Mouse (Mus musculus) embryonic facial prominence, embryonic 14.5 days (tissue): Measurements from ENCODE around the gene Arhgap17. TPM values are rescaled to one million over a fixed set of nuclear protein-coding genes. Genes with fewer than 3 reads are reported as not detected.

ENCODE experiments used
- ATAC-seq: fragments of 200-750 bp; cut with Nextera tagmentation; 2 replicates; pipeline ENCODE4 v1.8.0; 2017; ENCODE audit warnings: low read depth, moderate number of reproducible peaks, moderate TSS enrichment
- DNase-seq: peaks from one replicate; pipeline ENCODE4 v3.0.0-alpha.2; 2015; ENCODE audit warnings: low spot score
- H3K27ac ChIP-seq: fragments of 300-500 bp; sonication (generic); replicated peaks from 2 replicates; pipeline ENCODE4 v1.5.1; 2014; ENCODE audit warnings: low read depth, mild to moderate bottlenecking, low read length, moderate library complexity
- H3K27me3 ChIP-seq: fragments of 300-500 bp; sonication (generic); replicated peaks from 2 replicates; pipeline ENCODE4 v1.6.1; 2014; ENCODE audit warnings: low read length; ENCODE audit not compliant: control insufficient read depth, insufficient read depth
- H3K36me3 ChIP-seq: fragments of 300-500 bp; sonication (generic); 2 replicates; pipeline ENCODE4 v1.6.1; 2014; ENCODE audit warnings: low read length, mixed read lengths; ENCODE audit not compliant: control insufficient read depth, insufficient read depth
- H3K4me1 ChIP-seq: fragments of 300-500 bp; sonication (generic); 2 replicates; pipeline ENCODE4 v1.6.1; 2014; ENCODE audit warnings: antibody characterized with exemption, low read length; ENCODE audit not compliant: control insufficient read depth, insufficient read depth
- H3K4me2 ChIP-seq: fragments of 300-500 bp; sonication (generic); 2 replicates; pipeline ENCODE4 v1.6.1; 2014; ENCODE audit warnings: low read depth, mild to moderate bottlenecking, low read length, moderate library complexity, mixed read lengths
- H3K4me3 ChIP-seq: fragments of 300-500 bp; sonication (generic); 2 replicates; pipeline ENCODE4 v1.5.1; 2014; ENCODE audit warnings: low read depth, mild to moderate bottlenecking, low read length
- H3K9ac ChIP-seq: fragments of 300-500 bp; sonication (generic); 2 replicates; pipeline ENCODE4 v1.6.1; 2014; ENCODE audit warnings: low read depth, mild to moderate bottlenecking, low read length, moderate library complexity, mixed read lengths
- H3K9me3 ChIP-seq: fragments of 300-500 bp; sonication (generic); 2 replicates; pipeline ENCODE4 v1.6.1; 2016; ENCODE audit warnings: low read length; ENCODE audit not compliant: control insufficient read depth
- WGBS: fragments of 180-500 bp; shearing (Covaris S2); extraction: QIAGEN DNeasy Blood & Tissue Kit; methylation state at CpG from one replicate; pipeline ENCODE4 v1.1.7; 2014; 5-methylcytosine and 5-hydroxymethylcytosine counted together
- polyA plus RNA-seq: library from polyadenylated mRNA; unstranded; fragments of >200 nt; fragmentation: Nextera tagmentation; extraction: Ambion mirVana; gene quantifications from 2 replicates; pipeline ENCODE4 v1.2.1, GENCODE M21; 2014

The Arhgap17 gene
- polyA plus RNA-seq, 1 experiment from 2014 or later: 24.4 TPM

DNA sequence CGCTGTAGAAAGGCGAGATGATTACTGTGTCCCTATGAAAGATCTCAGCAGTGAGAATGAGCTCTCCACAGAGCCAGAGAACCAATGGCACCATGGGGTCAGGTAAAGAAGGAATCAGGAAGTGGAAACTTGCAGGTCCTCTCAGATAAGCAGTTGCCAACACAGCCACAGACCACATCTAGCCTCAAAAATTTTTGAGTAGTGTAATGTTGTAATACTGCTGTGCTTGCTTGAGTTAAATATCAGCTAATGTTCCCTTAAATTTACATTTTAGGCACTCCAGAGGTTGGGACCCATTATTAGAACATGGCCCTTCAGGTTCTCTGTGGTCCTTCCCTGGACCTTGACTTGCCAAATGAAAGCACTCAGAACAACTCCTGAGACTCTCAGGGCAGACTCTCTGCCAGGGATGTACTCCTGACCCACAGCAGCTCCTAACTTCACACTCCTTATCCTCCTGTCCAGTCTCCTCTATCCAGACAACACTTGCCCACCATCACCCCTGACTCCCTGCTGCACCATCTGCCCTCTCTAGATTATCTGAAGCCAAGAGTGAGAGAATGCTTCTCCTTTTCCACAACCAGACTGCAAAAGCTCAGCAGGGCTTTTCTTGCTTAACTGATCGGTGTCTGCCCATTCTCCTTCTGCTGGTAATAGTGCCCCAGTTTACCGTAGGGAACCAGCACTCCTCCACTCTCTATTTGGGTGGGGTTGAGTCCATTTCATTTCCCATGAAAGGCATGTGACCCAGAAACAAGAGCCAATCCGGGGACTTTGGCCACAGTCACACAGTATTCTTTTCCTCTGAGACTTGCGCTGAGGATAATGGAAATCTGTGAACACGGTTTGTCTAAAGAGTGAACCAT lies 3.6 kb downstream of the Arhgap17 start:
- Histone ChIP-seq H3K4me3 (no peak overlapping the region), H3K9ac (no peak overlapping the region), H3K4me2 (no peak overlapping the region), H3K9me3 (no peaks in the 10 kb centered on the region), H3K4me1 (peaks cover 12% of the 10 kb centered on the region), H3K27ac (no peak overlapping the region), H3K27me3 (no peaks in the 10 kb centered on the region), H3K36me3 (no peaks in the 10 kb centered on the region; the same call in 1 of the 2 replicates)
- ATAC-seq (no peak), DNase-seq (no peak)
- WGBS: 82% methylated on average over 7 of the region's 7 CpGs

DNA sequence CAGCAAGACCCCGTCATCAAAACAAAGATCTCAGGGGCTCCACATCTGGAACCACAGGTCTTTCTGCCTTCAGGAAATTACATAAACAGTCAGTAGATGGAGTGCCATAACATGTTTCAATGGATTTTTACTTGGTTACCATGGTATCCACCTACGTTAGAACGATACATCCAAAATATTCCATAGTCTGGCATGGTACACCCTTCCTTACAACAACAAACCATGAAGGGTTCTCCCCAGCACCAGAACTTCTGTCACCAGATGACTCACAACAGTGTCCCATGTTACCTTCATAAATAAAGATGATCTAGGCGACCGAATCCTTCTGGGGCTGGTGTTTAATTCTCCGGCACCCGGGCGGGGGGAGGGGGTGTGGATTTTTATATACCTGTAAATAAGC lies 5.7 kb downstream of the Arhgap17 start:
- H3K27ac ChIP-seq: no peak overlapping the region
- peaks cover 12% of the 10 kb centered on the region for H3K4me1 ChIP-seq
- H3K9me3 ChIP-seq: no peaks in the 10 kb centered on the region
- H3K4me2 ChIP-seq: no peak overlapping the region
- WGBS: 85% methylated on average over 8 of the region's 8 CpGs
- DNase-seq (no peak), ATAC-seq (no peak)
- H3K9ac ChIP-seq: no peak overlapping the region
- no peaks in the 10 kb centered on the region; the same call in 1 of the 2 replicates for H3K36me3 ChIP-seq
- H3K4me3 ChIP-seq: no peak overlapping the region
- H3K27me3 ChIP-seq: no peaks in the 10 kb centered on the region

DNA sequence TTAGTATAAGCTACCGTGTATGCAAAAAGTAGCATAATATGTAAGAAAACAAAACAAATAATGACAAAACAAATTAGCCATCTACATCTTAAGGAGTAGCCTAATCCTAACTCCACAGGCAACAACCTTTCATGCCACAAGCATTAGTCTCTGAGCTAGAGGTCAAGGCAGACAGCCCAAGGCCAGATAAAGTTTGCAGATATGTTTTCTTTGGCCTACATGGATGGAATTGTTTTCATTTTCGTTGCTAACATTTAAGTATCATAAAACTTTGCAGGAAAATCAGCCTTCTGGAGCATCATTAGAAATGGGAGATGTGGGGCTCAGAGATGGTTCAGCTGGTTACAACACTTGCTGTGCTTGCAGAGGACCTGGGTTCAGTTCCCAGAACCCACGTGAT lies 6.9 kb downstream of the Arhgap17 start:
- Histone ChIP-seq H3K4me3 (no peak overlapping the region), H3K4me1 (peaks cover 4% of the 10 kb centered on the region), H3K27ac (no peak overlapping the region), H3K9me3 (no peaks in the 10 kb centered on the region), H3K4me2 (no peak overlapping the region), H3K27me3 (no peaks in the 10 kb centered on the region), H3K36me3 (no peaks in the 10 kb centered on the region; the same call in 1 of the 2 replicates), H3K9ac (no peak overlapping the region)
- no peak for DNase-seq
- no peak for ATAC-seq
- 83% methylated on average over 3 of the region's 3 CpGs for WGBS

DNA sequence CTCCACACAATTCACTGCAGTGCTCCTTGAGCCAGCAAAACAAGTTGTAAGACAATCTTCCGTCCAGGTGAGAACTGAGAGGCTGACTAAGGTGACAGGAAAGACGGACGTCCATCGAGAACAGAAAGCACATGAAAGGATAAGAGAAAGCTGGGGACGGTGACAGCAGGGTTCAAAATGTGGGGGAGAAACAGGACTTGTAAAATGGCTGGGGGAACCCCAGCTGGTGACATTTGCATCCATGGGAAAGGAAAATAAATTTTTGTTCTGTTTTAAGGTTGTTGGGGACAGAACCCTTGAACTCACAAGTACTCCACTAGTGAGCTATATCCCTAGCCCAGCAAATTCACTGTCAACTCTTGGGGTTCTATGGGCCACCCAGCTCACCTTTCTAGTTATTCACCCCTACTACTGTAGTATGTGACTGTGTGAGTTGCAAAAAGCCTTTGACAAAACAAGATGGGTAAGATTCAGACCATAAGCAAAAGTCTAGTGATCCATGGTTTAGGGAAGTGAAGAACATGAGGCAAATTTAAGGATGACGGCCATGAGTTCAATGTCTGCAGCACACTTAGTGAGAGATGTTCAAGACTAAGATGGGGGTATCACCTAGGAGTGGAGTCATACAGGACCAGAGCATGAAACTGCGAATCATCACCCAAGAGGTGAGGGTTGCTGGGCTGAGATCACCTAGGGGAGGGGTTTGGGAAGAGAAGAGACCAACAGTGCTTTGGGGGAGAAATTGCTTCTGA lies 8.3 kb downstream of the Arhgap17 start:
- no peaks in the 10 kb centered on the region for H3K4me1 ChIP-seq
- no peak overlapping the region for H3K27ac ChIP-seq
- ATAC-seq: no peak
- H3K4me3 ChIP-seq: no peak overlapping the region
- 90% methylated on average over 7 of the region's 7 CpGs for WGBS
- no peak for DNase-seq
- no peak overlapping the region for H3K9ac ChIP-seq
- no peak overlapping the region for H3K4me2 ChIP-seq
- H3K36me3 ChIP-seq: no peaks in the 10 kb centered on the region; the same call in 1 of the 2 replicates
- no peaks in the 10 kb centered on the region for H3K27me3 ChIP-seq
- no peaks in the 10 kb centered on the region for H3K9me3 ChIP-seq

DNA sequence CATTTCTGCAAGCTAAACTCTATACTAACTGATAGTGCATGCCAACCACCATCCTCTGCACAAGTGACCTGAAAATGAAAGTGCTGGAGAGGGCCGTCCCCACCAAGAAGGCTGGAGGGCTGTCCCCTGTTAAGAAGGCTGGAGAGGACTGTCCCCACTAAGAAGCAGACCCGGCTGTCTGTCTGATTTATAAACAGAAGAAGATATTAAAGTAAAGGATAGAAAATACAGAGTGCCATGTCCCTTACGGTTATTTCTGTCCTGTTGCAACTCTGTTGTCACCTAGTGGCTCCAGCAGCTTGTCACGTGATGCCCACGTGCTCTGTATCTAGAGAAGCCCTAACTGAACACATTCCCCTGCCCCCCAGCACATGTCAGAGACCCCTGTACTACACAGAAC lies 9.5 kb downstream of the Arhgap17 start:
- Histone ChIP-seq H3K9ac (no peak overlapping the region), H3K27ac (no peak overlapping the region), H3K4me1 (no peaks in the 10 kb centered on the region), H3K4me2 (no peak overlapping the region), H3K4me3 (no peak overlapping the region), H3K27me3 (no peaks in the 10 kb centered on the region), H3K9me3 (no peaks in the 10 kb centered on the region), H3K36me3 (no peaks in the 10 kb centered on the region)
- 88% methylated on average over 5 of the region's 5 CpGs for WGBS
- DNase-seq (no peak), ATAC-seq (no peak)

DNA sequence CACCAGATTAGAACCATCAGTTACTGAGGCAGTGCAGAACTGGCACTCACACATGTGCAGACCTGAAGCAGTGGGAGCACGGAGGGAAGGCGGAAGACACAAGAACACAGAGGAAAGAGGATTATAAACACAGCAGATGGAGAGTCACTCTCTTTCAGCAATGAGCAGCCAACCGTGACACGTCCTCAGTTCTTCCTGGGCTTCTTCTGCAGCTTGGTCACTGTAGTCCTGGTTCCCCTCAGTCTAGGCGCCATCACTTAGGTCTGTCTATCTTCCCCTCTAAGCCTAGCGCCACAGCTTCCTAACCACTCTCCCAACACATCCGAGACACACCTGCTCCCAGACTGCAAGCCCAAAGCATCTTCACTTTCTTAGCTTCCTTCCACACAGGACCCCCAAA lies 10.6 kb downstream of the Arhgap17 start:
- Histone ChIP-seq H3K4me1 (no peaks in the 10 kb centered on the region), H3K27ac (no peak overlapping the region), H3K4me3 (no peak overlapping the region), H3K27me3 (no peaks in the 10 kb centered on the region), H3K4me2 (no peak overlapping the region), H3K36me3 (no peaks in the 10 kb centered on the region), H3K9me3 (no peaks in the 10 kb centered on the region), H3K9ac (no peak overlapping the region)
- no peak for DNase-seq
- 75% methylated on average over 7 of the region's 7 CpGs for WGBS
- no peak for ATAC-seq

DNA sequence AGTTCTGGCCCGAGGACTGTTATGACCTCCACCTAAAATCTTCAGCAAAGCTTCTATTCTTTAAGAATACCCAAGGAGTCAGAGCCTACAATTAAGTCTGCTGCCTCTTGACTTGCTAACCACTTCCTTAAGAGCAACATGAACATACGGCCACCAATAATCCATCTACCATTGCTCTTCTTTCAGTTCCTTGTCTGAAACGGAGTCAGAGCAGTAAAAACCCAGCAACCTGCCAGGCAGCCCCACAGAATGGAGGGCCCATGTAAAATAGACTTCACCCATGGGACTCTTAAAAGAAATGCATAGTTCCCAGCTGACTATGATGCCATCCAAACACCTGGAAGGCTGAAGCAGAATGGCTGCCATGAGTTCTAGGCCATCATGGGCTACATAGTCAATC lies 13.6 kb downstream of the Arhgap17 start:
- no peak for DNase-seq
- Histone ChIP-seq H3K9me3 (no peaks in the 10 kb centered on the region), H3K27me3 (no peaks in the 10 kb centered on the region), H3K4me3 (no peak overlapping the region), H3K4me1 (no peaks in the 10 kb centered on the region), H3K9ac (no peak overlapping the region), H3K36me3 (no peaks in the 10 kb centered on the region), H3K27ac (no peak overlapping the region), H3K4me2 (no peak overlapping the region)
- WGBS: 72% methylated on average over 3 of the region's 3 CpGs
- ATAC-seq: no peak

DNA sequence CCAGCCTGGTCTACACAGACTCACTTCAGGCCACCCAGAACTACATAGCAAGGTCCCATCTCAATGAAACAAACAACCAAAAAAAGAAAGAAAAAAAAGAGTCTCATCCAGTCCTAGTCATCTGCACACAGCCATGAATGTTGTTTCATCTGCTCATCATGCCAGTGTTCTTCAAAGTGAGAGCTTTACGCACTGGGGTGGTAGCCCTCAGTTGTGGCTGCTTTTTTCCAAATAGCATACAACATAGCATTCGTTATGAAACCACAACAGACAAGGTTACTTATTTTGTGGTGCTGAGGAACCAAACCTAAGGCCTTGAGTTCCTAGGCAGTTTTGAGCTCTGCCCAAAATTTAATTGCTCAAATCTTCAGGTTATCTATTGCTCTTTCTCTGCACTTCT lies 14.9 kb downstream of the Arhgap17 start:
- WGBS: 72% methylated on average over 2 of the region's 2 CpGs
- no peaks in the 10 kb centered on the region for H3K4me1 ChIP-seq
- H3K4me3 ChIP-seq: no peak overlapping the region
- no peak overlapping the region for H3K9ac ChIP-seq
- H3K27me3 ChIP-seq: no peaks in the 10 kb centered on the region
- H3K27ac ChIP-seq: no peak overlapping the region
- H3K4me2 ChIP-seq: no peak overlapping the region
- H3K9me3 ChIP-seq: no peaks in the 10 kb centered on the region
- DNase-seq (no peak), ATAC-seq (no peak)
- no peaks in the 10 kb centered on the region for H3K36me3 ChIP-seq
